Mouse (Mus musculus) urinary bladder, postnatal 14 days (tissue): ENCODE results near the gene Map6.
A peak's percentile ranks its signal among the peaks of the same experiment; 100 is the strongest.

Experiments used
- DNase-seq: peaks from one replicate; pipeline ENCODE4 v3.0.0; 2021; ENCODE audit warnings: low spot score

Map6 gene

GRCm38 (mm10) chr7:99264597-99264996 lies 2.6 kb upstream of the Map6 start:
- DNase-seq: no peak

GRCm38 (mm10) chr7:99267897-99268505 lies 754 bp downstream of the Map6 start:
- DNase-seq: peak; percentile 51

- DNase-seq: no peak
Observed at GRCm38 (mm10) chr7:99268506-99268900, 1.3 kb downstream of the Map6 start.

GRCm38 (mm10) chr7:99268951-99269945 lies 2.0 kb downstream of the Map6 start:
- DNase-seq: no peak

- DNase-seq: no peak
Observed at GRCm38 (mm10) chr7:99271630-99272029, 4.4 kb downstream of the Map6 start.

- no peak for DNase-seq
Observed at GRCm38 (mm10) chr7:99275131-99275530, 7.9 kb downstream of the Map6 start.

GRCm38 (mm10) chr7:99276679-99277078 lies 9.4 kb downstream of the Map6 start:
- no peak for DNase-seq

GRCm38 (mm10) chr7:99278309-99278708 lies 11.1 kb downstream of the Map6 start:
- DNase-seq: no peak

GRCm38 (mm10) chr7:99279586-99279985 lies 12.3 kb downstream of the Map6 start:
- no peak for DNase-seq

GRCm38 (mm10) chr7:99287287-99287686 lies 20.0 kb downstream of the Map6 start:
- no peak for DNase-seq

- no peak for DNase-seq
Observed at GRCm38 (mm10) chr7:99290008-99290407, 22.8 kb downstream of the Map6 start.

- no peak for DNase-seq
Observed at GRCm38 (mm10) chr7:99290925-99291324, 23.7 kb downstream of the Map6 start.

- no peak for DNase-seq
Observed at GRCm38 (mm10) chr7:99294198-99294780, 27.0 kb downstream of the Map6 start.

GRCm38 (mm10) chr7:99295104-99295503 lies 27.9 kb downstream of the Map6 start:
- peak; percentile 27 for DNase-seq

- no peak for DNase-seq
Observed at GRCm38 (mm10) chr7:99300650-99301175, 33.5 kb downstream of the Map6 start.

GRCm38 (mm10) chr7:99304029-99304428 lies 36.8 kb downstream of the Map6 start:
- DNase-seq: no peak

- peak; percentile 74 for DNase-seq
Observed at GRCm38 (mm10) chr7:99304949-99305372, 37.7 kb downstream of the Map6 start.

- DNase-seq: no peak
Observed at GRCm38 (mm10) chr7:99305688-99306087, 38.4 kb downstream of the Map6 start.

GRCm38 (mm10) chr7:99306640-99307039 lies 39.4 kb downstream of the Map6 start:
- DNase-seq: no peak

GRCm38 (mm10) chr7:99311433-99311832 lies 44.2 kb downstream of the Map6 start:
- no peak for DNase-seq

- no peak for DNase-seq
Observed at GRCm38 (mm10) chr7:99312058-99312457, 44.8 kb downstream of the Map6 start.

- DNase-seq: no peak
Observed at GRCm38 (mm10) chr7:99312671-99313143, 45.5 kb downstream of the Map6 start.
